Mouse (Mus musculus) intestine, postnatal 0 days (tissue): ENCODE data around the gene Myof. TPM values are rescaled to one million over a fixed set of nuclear protein-coding genes. Genes with fewer than 3 reads are reported as not detected.

Experiments
- ATAC-seq: fragments of 200-750 bp; cut with Nextera tagmentation; 2 replicates; pipeline ENCODE4 v1.8.0; 2017; ENCODE audit warnings: mild to moderate bottlenecking, moderate TSS enrichment, moderate library complexity
- H3K27ac ChIP-seq: fragments of 300-500 bp; sonication (generic); 2 replicates; pipeline ENCODE4 v1.5.1; 2014; ENCODE audit warnings: mild to moderate bottlenecking, low read depth, low read length, moderate library complexity
- H3K27me3 ChIP-seq: fragments of 300-500 bp; sonication (generic); replicated peaks from 2 replicates; pipeline ENCODE4 v1.6.1; 2014; ENCODE audit warnings: low read length, mixed read lengths; ENCODE audit not compliant: control insufficient read depth, insufficient read depth
- H3K36me3 ChIP-seq: fragments of 300-500 bp; sonication (generic); 2 replicates; pipeline ENCODE4 v1.6.1; 2014; ENCODE audit warnings: mild to moderate bottlenecking, moderate library complexity; ENCODE audit not compliant: control insufficient read depth, insufficient read depth
- H3K4me1 ChIP-seq: fragments of 300-500 bp; sonication (generic); replicated peaks from 2 replicates; pipeline ENCODE4 v1.6.1; 2014; ENCODE audit warnings: antibody characterized with exemption, low read length, mixed read lengths; ENCODE audit not compliant: control insufficient read depth, insufficient read depth
- H3K4me2 ChIP-seq: fragments of 300-500 bp; sonication (generic); replicated peaks from 2 replicates; pipeline ENCODE4 v1.6.1; 2014; ENCODE audit warnings: low read depth, mild to moderate bottlenecking, moderate library complexity
- H3K4me3 ChIP-seq: fragments of 300-500 bp; sonication (generic); 2 replicates; pipeline ENCODE4 v1.5.1; 2014; ENCODE audit warnings: low read depth, low read length
- H3K9ac ChIP-seq: fragments of 300-500 bp; sonication (generic); 2 replicates; pipeline ENCODE4 v1.6.1; 2014; ENCODE audit warnings: mild to moderate bottlenecking, low read depth, low read length
- H3K9me3 ChIP-seq: fragments of 300-500 bp; sonication (generic); 2 replicates; pipeline ENCODE4 v1.6.1; 2016; ENCODE audit warnings: mixed run types; ENCODE audit not compliant: control insufficient read depth
- CTCF ChIP-seq: sonication (generic); IDR thresholded peaks from 2 replicates; pipeline ENCODE4 v1.5.1; 2016; ENCODE audit warnings: low read depth, mild to moderate bottlenecking, control low read depth, antibody characterized with exemption, moderate library complexity
- WGBS: fragments of 180-500 bp; shearing (Covaris S2); extraction: QIAGEN DNeasy Blood & Tissue Kit; methylation state at CpG from one replicate; pipeline ENCODE4 v1.1.7; 2014; 5-methylcytosine and 5-hydroxymethylcytosine counted together
- polyA plus RNA-seq: library from polyadenylated mRNA; unstranded; fragments of >200 nt; fragmentation: Nextera tagmentation; extraction: Ambion mirVana; gene quantifications from 2 replicates; pipeline ENCODE4 v1.2.1, GENCODE M21; 2015

The Myof gene
- polyA plus RNA-seq, 1 experiment from 2014 or later: 5.9 TPM

DNA sequence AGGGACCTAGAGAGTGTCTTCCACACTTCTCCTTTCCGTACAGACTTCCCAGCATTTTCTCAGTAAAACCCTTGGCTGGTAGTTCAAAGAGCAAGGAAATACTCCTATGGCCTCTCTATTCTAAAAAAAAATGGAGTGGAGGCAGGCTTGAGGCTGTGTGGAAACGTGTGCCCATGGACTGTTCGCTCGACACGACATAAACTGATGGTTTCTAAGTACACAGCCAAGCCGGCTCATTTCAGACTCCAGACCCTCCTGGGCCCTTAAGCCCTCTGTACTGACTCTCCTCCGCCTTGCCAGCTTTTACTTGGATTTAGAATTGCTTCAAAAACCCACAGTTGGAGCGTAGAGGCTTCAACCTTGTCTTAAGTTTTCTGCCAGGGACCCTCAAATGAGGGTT is 97.3 kb downstream of the Myof start:
- TF ChIP-seq CTCF: no peak
- WGBS: 82% methylated on average over 8 of the region's 8 CpGs

DNA sequence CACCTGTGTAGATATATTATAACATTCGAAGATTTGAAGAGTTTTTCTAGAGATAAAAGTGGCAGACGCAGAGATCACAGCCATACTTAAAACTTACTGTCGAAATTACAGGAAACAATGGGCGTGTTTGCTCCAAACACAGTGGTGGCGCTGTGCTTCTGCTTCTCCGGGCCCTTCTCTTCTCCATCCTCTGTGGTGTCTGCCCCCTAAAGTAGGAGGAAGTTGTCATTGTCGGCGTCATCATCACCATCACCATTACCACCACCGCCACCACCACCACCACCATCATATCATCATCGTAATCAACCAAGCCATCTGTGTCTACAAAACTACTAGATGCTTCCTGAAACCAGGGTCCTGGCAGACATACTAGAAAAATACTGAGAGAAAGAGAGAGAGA is 104.2 kb downstream of the Myof start:
- H3K9me3 ChIP-seq: no peaks in the 10 kb centered on the region
- H3K27ac ChIP-seq: no peak overlapping the region
- H3K9ac ChIP-seq: no peak overlapping the region
- H3K4me3 ChIP-seq: no peak overlapping the region
- no peak overlapping the region for H3K4me2 ChIP-seq
- H3K4me1 ChIP-seq: no peaks in the 10 kb centered on the region
- 81% methylated on average over 10 of the region's 10 CpGs for WGBS
- H3K36me3 ChIP-seq: peaks cover 10% of the 10 kb centered on the region; the same call in 1 of the 2 replicates
- no peak for ATAC-seq
- TF ChIP-seq CTCF: no peak
- no peaks in the 10 kb centered on the region for H3K27me3 ChIP-seq

More for the DNA sequence above, 97.3 kb downstream of the Myof start:
- no peak overlapping the region for H3K9ac ChIP-seq
- no peak overlapping the region for H3K4me2 ChIP-seq
- H3K27me3 ChIP-seq: no peaks in the 10 kb centered on the region
- H3K27ac ChIP-seq: no peak overlapping the region
- H3K9me3 ChIP-seq: no peaks in the 10 kb centered on the region
- no peak for ATAC-seq
- H3K36me3 ChIP-seq: peaks cover 7% of the 10 kb centered on the region; the same call in 1 of the 2 replicates
- H3K4me1 ChIP-seq: no peaks in the 10 kb centered on the region
- H3K4me3 ChIP-seq: no peak overlapping the region

DNA sequence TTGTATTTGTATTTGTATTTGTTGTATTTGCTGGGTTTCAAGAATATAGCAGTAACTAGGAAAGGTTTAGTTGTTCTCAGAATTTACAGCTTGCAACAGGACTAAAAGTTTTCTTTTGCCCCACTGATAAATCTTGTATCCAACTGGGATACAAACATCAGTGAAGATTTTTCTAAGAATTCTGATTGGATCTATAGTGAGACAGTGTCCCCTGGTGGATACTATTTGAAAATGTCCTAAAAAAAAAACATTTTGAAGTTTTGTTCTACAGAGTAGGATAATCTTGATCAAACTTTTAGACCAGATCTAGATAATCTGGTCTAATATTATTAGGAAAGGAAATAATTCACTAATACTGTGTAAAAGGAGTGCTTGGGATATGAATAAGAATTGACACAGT is 106.3 kb downstream of the Myof start:
- no peak overlapping the region for H3K4me3 ChIP-seq
- H3K4me1 ChIP-seq: no peaks in the 10 kb centered on the region
- H3K36me3 ChIP-seq: peaks cover 10% of the 10 kb centered on the region; the same call in 1 of the 2 replicates
- peak; percentile 74 for TF ChIP-seq CTCF
- no peak for ATAC-seq
- no peaks in the 10 kb centered on the region for H3K27me3 ChIP-seq
- no peaks in the 10 kb centered on the region for H3K9me3 ChIP-seq
- H3K27ac ChIP-seq: no peak overlapping the region
- H3K4me2 ChIP-seq: no peak overlapping the region
- H3K9ac ChIP-seq: no peak overlapping the region

DNA sequence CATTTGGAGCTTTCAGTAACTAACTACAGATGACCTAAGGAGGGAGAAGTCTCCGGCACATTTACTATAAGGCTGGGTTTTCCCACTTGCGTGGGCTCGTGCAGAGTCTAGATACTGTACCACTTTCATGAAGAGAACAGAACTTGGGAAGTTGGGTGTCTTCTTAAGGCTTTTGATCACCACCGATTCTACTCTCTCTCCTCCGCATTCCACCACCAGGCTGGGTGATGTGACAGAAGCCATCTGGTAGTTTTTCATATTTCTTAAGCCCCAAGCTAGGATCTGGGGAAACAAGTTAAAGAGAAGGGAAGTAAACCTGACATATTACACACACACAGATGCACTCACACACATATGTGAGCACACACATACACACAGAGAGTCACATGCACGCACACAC is 108.7 kb downstream of the Myof start:
- WGBS: 93% methylated on average over 6 of the region's 6 CpGs
- Histone ChIP-seq H3K4me2 (no peak overlapping the region), H3K4me3 (no peak overlapping the region), H3K27me3 (no peaks in the 10 kb centered on the region), H3K9me3 (no peaks in the 10 kb centered on the region), H3K9ac (no peak overlapping the region), H3K36me3 (peaks cover 2% of the 10 kb centered on the region; the same call in 1 of the 2 replicates), H3K27ac (no peak overlapping the region), H3K4me1 (no peaks in the 10 kb centered on the region)
- TF ChIP-seq CTCF: no peak
- no peak for ATAC-seq

DNA sequence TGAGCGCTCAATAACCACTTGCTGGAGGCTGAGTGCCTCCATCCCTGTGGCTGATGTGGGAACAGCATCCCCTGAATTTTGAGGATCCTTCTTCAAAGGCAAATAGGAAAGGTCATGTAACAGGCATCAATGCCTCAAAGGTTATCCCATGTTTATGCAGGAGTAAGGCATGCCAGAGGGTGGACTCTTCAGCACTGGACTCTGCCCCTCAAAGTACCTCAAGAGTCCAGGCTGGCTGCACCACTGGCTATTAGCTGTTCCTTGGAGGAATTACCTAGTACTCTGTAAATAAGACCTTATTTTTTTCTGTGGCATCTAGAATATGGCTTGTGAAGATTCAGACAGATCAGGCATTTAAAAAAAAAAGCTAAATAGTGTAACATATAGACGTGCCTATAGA is 111.2 kb downstream of the Myof start:
- H3K9me3 ChIP-seq: no peaks in the 10 kb centered on the region
- no peak overlapping the region for H3K9ac ChIP-seq
- no peaks in the 10 kb centered on the region for H3K27me3 ChIP-seq
- no peak overlapping the region for H3K4me2 ChIP-seq
- no peak overlapping the region for H3K4me3 ChIP-seq
- H3K27ac ChIP-seq: no peak overlapping the region
- H3K36me3 ChIP-seq: no peaks in the 10 kb centered on the region; the same call in 1 of the 2 replicates
- no peaks in the 10 kb centered on the region for H3K4me1 ChIP-seq
- ATAC-seq: no peak
- WGBS: 97% methylated on average over 2 of the region's 2 CpGs
- no peak for TF ChIP-seq CTCF

DNA sequence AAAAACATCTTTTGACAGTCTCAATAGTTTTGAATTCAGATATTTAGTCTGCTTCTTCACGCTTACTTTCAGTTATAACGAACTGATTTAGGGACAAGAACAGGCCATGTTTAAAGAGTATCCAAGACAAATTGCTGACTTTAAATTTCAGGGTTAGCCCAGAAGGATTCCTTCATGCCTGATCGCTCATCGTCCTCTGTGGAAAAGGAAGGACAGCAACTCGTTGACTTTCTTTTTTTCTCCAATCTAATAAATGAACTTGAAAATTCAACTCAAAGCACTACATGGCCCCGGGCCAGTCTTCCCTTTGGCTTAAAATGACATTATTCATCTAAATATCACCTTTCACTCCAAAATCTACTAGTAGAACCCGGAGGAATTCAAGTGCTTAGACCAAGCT is 115.5 kb downstream of the Myof start:
- Histone ChIP-seq H3K9me3 (no peaks in the 10 kb centered on the region), H3K9ac (no peak overlapping the region), H3K27me3 (no peaks in the 10 kb centered on the region), H3K4me2 (no peak overlapping the region), H3K27ac (no peak overlapping the region), H3K4me1 (no peaks in the 10 kb centered on the region), H3K4me3 (no peak overlapping the region), H3K36me3 (peaks cover 4% of the 10 kb centered on the region; the same call in 1 of the 2 replicates)
- ATAC-seq: no peak
- WGBS: 89% methylated on average over 7 of the region's 7 CpGs
- no peak for TF ChIP-seq CTCF

DNA sequence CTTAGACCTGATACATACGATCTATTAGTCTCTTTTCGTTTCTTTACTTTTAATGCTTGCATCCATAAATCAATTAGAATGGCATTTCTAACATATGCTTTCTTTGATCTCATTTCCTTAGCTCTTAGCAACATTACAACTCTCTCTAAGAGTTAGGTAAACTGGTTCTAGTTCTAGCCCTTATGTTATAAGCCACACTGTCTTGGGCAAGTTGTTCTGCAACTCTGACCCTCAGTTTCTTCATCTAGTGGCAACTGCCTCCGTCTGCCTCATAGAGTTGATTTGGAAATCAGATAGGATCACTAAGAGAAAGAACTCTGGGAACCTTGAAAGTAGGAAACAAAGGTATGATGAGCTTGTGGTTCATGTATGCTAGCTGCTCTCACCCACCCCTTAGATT is 118.1 kb downstream of the Myof start:
- H3K4me1 ChIP-seq: no peaks in the 10 kb centered on the region
- H3K4me3 ChIP-seq: no peak overlapping the region
- ATAC-seq: no peak
- WGBS: 80% methylated on average over 3 of the region's 3 CpGs
- no peaks in the 10 kb centered on the region for H3K9me3 ChIP-seq
- H3K4me2 ChIP-seq: no peak overlapping the region
- H3K27me3 ChIP-seq: no peaks in the 10 kb centered on the region
- H3K36me3 ChIP-seq: peaks cover 4% of the 10 kb centered on the region; the same call in 1 of the 2 replicates
- no peak overlapping the region for H3K27ac ChIP-seq
- no peak overlapping the region for H3K9ac ChIP-seq
- TF ChIP-seq CTCF: no peak
